Mouse (Mus musculus) heart, embryonic 10.5 days (tissue): ENCODE results near the gene Fxyd5. TPM values are rescaled to one million over a fixed set of nuclear protein-coding genes. Genes with fewer than 3 reads are reported as not detected.

ENCODE experiments used
- DNase-seq: peaks from one replicate; pipeline ENCODE4 v3.0.0-alpha.2; 2017; ENCODE audit warnings: low spot score
- H3K27ac ChIP-seq: fragments of 300-500 bp; sonication (generic); 2 replicates; pipeline ENCODE4 v1.5.1; 2016; ENCODE audit warnings: mild to moderate bottlenecking
- H3K27me3 ChIP-seq: fragments of 300-500 bp; sonication (generic); 2 replicates; pipeline ENCODE4 v1.6.1; 2016; ENCODE audit warnings: mild to moderate bottlenecking; ENCODE audit not compliant: poor library complexity, insufficient read depth, severe bottlenecking
- H3K36me3 ChIP-seq: fragments of 300-500 bp; sonication (generic); 2 replicates; pipeline ENCODE4 v1.6.1; 2016; ENCODE audit warnings: mild to moderate bottlenecking, moderate library complexity
- H3K4me1 ChIP-seq: fragments of 300-500 bp; sonication (generic); 2 replicates; pipeline ENCODE4 v1.6.1; 2016; ENCODE audit warnings: mild to moderate bottlenecking
- H3K4me3 ChIP-seq: fragments of 300-500 bp; sonication (generic); 2 replicates; pipeline ENCODE4 v1.5.1; 2016; ENCODE audit warnings: mild to moderate bottlenecking, moderate library complexity
- H3K9me3 ChIP-seq: fragments of 300-500 bp; sonication (generic); 2 replicates; pipeline ENCODE4 v1.6.1; 2016; ENCODE audit warnings: mild to moderate bottlenecking, moderate library complexity
- WGBS: fragments of 180-500 bp; shearing (Covaris S2); methylation state at CpG from one replicate; pipeline ENCODE4 v1.1.7; 2016; 5-methylcytosine and 5-hydroxymethylcytosine counted together
- polyA plus RNA-seq: library from polyadenylated mRNA; unstranded; fragments of >200 nt; fragmentation: Nextera tagmentation; extraction: Ambion mirVana; gene quantifications from 2 replicates; pipeline ENCODE4 v1.2.1, GENCODE M21; 2016

The Fxyd5 gene
- polyA plus RNA-seq, 1 experiment from 2014 or later, result 24.3 TPM

DNA sequence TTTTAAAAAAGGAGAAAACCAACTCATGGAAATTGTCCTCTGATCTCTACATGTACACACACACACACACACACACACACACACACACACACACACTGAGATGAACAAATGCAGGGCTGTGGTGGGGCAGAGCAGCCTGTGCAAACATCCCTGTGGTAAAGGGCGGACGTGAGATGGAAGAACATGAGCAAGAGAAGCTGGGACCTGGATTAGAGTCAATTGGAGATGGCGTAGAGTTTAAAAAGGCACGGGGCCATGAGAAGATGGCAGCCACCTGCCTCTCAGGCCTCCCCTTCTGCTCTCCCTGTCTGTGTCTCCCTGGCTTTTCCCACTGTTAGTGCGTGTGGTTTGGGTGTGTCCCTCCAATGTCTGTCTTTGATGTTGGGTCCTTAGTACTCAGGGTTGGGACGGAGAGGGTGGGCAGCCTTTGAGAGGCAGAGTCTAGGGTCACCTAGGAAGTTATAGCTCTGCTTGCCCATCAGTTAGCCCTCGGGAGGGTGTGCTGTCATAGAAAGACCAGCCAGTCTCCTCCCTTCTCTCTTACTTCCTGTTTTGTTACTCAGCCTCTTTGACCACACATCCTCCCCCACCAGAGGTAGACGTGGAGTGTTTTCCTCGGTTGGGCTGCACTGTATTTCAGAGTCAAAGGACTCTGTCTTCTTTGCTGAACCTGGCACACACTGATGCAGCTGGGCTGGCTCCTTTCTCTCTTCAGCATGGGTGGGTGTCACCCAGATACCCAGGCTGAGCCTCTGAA, 8.7 kb downstream of the Fxyd5 start:
- Histone ChIP-seq H3K27ac (no peak overlapping the region), H3K9me3 (no peaks in the 10 kb centered on the region), H3K36me3 (no peaks in the 10 kb centered on the region), H3K4me1 (no peaks in the 10 kb centered on the region), H3K4me3 (no peak overlapping the region), H3K27me3 (no peaks in the 10 kb centered on the region)
- DNase-seq, result no peak
- 53% methylated on average over 9 of the region's 9 CpGs for WGBS

DNA sequence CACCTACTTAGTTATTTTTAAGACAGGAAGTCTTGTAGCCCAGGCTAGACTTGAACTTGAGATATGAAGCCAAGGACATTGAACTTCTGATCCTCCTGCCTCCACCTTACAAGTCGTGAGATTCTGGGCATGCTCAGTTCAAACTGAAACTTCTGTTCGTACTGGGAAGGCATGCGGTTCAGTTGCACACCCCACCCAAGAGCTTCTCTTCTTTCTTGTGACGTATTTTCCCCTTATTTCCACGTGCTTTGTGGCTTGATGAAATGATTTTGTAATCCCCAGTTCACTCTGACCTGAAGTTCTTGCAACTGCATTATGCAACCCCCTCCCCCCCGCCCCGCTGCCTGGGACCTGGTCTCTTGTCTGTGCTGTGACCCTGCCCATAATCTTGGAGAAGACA, 10.6 kb downstream of the Fxyd5 start:
- H3K9me3 ChIP-seq, result no peaks in the 10 kb centered on the region
- WGBS, result 74% methylated on average over 7 of the region's 7 CpGs
- H3K36me3 ChIP-seq, result no peaks in the 10 kb centered on the region

DNA sequence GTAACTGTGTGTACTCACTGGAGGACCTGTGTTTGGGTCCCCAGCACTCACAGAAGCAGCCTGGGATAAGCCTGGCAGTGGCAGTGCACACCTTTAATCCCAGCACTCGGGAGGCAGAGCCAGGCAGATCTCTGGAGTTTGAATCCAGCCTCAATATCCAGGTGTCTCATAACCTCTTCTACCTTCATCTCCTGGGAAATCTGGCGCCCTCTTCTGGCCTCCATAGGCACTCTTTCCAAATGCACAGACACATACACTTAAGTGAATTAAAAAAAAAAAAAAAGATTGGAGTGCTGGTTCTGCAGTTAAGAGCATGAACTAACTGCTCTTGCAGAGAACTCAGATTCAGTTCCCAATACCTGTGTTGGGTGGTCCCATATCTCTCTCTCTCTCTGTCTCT, 11.6 kb downstream of the Fxyd5 start:
- Histone ChIP-seq H3K27me3 (no peaks in the 10 kb centered on the region), H3K9me3 (no peaks in the 10 kb centered on the region), H3K27ac (no peak overlapping the region), H3K36me3 (no peaks in the 10 kb centered on the region), H3K4me1 (no peaks in the 10 kb centered on the region), H3K4me3 (no peak overlapping the region)
- DNase-seq, result no peak
- WGBS, result 46% methylated on average over 2 of the region's 2 CpGs

More for the DNA sequence above, 10.6 kb downstream of the Fxyd5 start:
- Histone ChIP-seq H3K4me3 (no peak overlapping the region), H3K4me1 (no peaks in the 10 kb centered on the region), H3K27me3 (no peaks in the 10 kb centered on the region), H3K27ac (no peak overlapping the region)
- DNase-seq, result no peak

DNA sequence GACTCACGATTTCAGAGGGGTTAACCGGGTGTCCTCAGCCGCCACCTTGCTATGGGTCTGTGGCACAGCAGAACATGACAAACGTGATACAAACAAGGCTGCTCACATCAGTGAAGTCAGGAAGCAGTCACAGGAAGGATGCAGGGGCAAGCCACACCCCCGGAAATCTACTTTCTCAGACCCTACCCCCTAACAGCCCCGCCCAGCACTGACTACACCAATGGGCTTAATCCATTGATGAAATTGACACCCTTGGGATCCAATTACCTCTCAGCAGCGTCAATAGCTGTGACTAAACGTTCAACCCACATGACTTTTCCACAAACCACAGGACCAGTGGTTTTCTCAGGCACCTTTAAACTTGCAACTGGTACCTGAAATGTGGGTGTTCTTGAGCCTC, 13.7 kb downstream of the Fxyd5 start:
- DNase-seq, result no peak
- H3K4me1 ChIP-seq, result no peaks in the 10 kb centered on the region
- H3K36me3 ChIP-seq, result no peaks in the 10 kb centered on the region
- 70% methylated on average over 8 of the region's 8 CpGs for WGBS
- H3K9me3 ChIP-seq, result no peaks in the 10 kb centered on the region
- no peak overlapping the region for H3K27ac ChIP-seq
- H3K27me3 ChIP-seq, result no peaks in the 10 kb centered on the region
- H3K4me3 ChIP-seq, result no peak overlapping the region

DNA sequence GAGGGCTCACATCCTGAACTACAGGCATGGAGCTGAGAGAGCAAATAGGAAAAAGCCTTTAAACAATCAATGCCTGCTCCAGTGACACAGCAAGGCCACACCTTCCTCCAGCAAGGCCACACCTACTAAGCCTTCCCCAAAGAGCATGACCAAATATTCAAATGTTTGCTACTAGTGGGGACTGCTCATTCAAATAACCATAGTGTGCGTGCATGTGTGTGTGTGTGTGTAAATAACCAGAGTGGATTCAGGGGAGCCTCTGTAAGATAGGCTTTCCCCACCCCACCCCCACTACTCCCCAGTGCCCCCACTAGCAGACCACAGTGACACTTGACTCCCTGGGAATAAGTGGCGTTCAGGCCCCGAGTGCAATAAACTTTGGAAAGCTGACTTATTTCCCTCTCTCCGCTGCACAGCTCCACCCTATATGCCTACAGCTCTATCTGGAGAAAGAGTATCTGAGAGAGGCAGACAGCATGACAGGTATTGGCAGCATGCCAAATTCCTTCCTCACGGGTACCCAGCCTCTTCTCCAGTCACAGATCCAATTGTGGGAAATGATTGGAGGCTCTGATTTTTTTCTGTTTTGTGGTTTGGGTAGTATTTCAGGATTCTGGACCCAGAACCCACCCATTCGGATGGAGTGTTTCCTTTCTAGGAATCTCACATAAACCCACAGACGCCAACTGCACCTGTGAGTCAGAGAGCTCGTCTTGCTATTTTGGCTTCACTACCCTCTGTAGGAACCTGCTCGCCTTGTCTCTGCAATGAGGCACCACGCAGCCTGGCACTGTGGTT, 25.0 kb downstream of the Fxyd5 start:
- Histone ChIP-seq H3K9me3 (no peaks in the 10 kb centered on the region), H3K36me3 (no peaks in the 10 kb centered on the region), H3K27me3 (no peaks in the 10 kb centered on the region), H3K4me1 (peaks cover 17% of the 10 kb centered on the region), H3K27ac (no peak overlapping the region), H3K4me3 (no peak overlapping the region)
- no peak for DNase-seq
- 48% methylated on average over 10 of the region's 10 CpGs for WGBS

DNA sequence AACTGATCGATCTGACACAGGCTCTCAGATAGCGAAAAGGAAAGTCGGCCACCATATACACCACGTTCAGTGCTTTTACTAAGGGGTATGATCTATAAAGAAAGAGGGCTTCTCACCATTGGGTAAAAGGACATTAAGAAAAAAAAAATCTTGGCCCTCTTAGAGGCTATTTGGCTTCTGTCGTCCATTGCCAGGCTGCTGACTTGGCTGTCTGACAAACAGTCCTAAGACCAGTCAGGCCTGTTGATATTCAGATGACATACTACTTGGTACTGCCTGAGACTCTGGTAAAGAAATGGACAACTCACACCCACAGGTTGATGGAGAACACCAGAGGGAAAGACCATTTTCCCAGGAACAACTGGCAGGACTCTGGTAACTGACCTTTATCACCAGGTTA, 29.3 kb downstream of the Fxyd5 start:
- no peaks in the 10 kb centered on the region for H3K36me3 ChIP-seq
- no peak overlapping the region for H3K27ac ChIP-seq
- no peak overlapping the region for H3K4me3 ChIP-seq
- 84% methylated on average over 5 of the region's 5 CpGs for WGBS
- H3K4me1 ChIP-seq, result peaks cover 17% of the 10 kb centered on the region
- no peaks in the 10 kb centered on the region for H3K9me3 ChIP-seq
- no peak for DNase-seq
- H3K27me3 ChIP-seq, result no peaks in the 10 kb centered on the region

DNA sequence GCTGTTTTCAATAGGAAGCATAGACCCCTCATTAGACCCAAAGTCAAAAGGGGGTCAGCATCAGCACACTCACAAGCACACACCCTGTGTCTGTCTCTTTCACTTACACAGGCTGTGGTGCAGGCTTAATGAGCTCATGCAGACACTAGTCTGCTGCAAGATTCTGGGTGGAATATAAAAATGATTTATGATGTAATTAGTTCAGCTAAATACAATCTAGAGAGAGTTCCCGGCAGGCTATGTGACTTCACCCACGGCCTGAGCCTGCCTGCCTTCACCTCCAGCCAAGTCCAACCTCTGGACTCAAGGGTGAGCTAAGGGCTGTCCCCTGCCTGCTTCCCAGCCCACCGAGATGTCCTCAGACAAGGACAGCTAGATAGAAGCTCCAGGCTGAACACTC, 33.4 kb downstream of the Fxyd5 start:
- H3K27ac ChIP-seq, result no peak overlapping the region
- no peak overlapping the region for H3K4me3 ChIP-seq
- no peak for DNase-seq
- H3K36me3 ChIP-seq, result no peaks in the 10 kb centered on the region
- H3K4me1 ChIP-seq, result no peaks in the 10 kb centered on the region
- H3K27me3 ChIP-seq, result no peaks in the 10 kb centered on the region
- H3K9me3 ChIP-seq, result no peaks in the 10 kb centered on the region
- WGBS, result 86% methylated on average over 3 of the region's 3 CpGs

DNA sequence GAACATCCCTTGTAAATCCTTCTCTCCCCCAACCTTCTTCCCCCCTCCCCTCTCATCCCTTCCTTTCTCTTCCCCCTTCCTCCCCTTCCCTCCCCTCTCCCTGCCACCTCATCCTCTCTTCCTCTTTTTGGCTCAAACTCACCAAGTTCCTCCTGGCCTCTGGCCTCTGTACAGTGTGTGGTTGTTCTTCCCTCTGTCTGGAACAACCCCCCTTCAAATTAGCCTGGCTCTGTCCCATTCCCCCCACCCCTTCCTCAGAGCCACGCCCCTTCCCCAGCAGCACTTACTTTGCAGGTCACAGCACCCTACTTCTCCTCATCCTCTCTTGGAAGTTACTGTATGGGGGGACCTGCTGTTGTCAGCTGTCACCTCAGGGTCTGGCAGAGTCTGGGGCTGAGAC, 34.1 kb downstream of the Fxyd5 start:
- no peak for DNase-seq
- WGBS, result 54% methylated on average over 1 of the region's 1 CpGs
- H3K9me3 ChIP-seq, result no peaks in the 10 kb centered on the region
- H3K27me3 ChIP-seq, result no peaks in the 10 kb centered on the region
- H3K4me3 ChIP-seq, result no peak overlapping the region
- no peaks in the 10 kb centered on the region for H3K4me1 ChIP-seq
- no peaks in the 10 kb centered on the region for H3K36me3 ChIP-seq
- H3K27ac ChIP-seq, result no peak overlapping the region

DNA sequence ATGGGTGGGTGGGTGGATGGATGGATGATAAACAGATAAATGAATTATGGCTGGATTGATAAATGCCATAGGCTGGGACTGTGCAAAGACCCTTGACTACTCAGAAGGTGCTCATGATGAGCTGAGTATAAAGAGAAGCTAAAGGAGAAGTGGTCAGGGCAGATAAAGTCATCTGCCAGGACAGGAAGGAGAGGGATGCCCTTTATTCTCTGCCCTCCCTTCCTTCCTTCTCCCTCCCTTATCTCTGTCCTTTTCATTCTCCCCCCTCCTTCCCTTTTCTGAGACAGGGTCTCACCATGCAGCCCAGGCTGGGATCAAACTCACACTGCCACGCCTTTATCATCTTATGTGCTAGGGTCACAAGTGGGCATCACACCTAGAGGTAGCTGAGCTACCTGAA, 34.5 kb downstream of the Fxyd5 start:
- Histone ChIP-seq H3K9me3 (no peaks in the 10 kb centered on the region), H3K27ac (no peak overlapping the region), H3K4me3 (no peak overlapping the region), H3K36me3 (no peaks in the 10 kb centered on the region), H3K27me3 (no peaks in the 10 kb centered on the region), H3K4me1 (no peaks in the 10 kb centered on the region)
- 64% methylated on average over 1 of the region's 1 CpGs for WGBS
- DNase-seq, result no peak

DNA sequence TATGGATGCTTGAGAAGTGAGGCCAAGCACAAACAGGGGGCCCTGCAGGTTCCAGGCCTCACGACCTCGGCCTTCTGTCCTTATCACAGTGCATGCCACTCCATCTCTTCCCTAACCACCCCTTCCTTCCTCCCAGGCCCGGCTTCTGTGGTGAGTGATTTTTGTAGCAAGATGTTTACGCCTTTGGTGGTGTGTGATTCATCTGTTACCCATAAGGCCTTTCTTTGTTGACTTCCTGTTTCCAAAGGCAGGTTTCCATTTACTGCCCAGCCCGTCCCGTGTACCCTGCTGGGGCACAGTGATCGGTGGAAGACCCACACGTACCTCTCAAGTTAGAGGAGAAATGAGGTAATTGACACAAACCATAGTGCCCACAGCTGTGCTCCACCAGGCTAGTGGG, 39.6 kb downstream of the Fxyd5 start:
- peaks cover 11% of the 10 kb centered on the region for H3K4me1 ChIP-seq
- no peaks in the 10 kb centered on the region for H3K9me3 ChIP-seq
- WGBS, result 55% methylated on average over 8 of the region's 8 CpGs
- H3K27me3 ChIP-seq, result no peaks in the 10 kb centered on the region
- no peaks in the 10 kb centered on the region for H3K36me3 ChIP-seq
- H3K4me3 ChIP-seq, result no peak overlapping the region
- H3K27ac ChIP-seq, result no peak overlapping the region
- no peak for DNase-seq

DNA sequence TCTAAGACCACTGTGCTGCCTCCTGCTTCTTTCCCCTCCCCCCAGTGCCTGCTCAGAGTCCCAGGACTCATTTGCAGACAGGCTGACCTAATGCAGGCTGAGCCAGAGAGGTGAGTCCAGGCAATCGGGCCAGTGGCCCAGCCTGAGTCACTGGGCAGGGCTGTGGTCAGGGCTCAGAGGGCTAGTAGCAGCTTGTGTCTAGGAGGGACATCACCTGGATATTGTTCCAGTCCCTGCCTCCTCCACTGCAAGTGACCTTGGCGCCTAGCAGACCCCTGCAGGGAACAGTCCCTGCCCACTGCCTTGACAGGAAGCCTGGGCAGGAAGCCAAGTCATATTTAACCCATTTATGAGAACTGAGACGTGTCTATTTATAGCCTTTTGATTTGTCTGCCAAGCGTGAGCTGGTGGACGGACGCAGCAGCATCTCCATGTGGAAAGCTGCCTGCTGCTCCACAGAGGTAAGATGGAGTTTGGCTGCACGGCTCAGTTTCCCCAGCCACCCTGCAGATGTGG, 41.7 kb downstream of the Fxyd5 start:
- peak overlapping the region; percentile 24; the same call in 1 of the 2 replicates for H3K4me3 ChIP-seq
- 24% methylated on average over 7 of the region's 7 CpGs for WGBS
- no peak for DNase-seq
- H3K9me3 ChIP-seq, result peaks cover 4% of the 10 kb centered on the region; the same call in 1 of the 2 replicates
- H3K36me3 ChIP-seq, result no peaks in the 10 kb centered on the region
- no peaks in the 10 kb centered on the region for H3K27me3 ChIP-seq
- peaks cover 11% of the 10 kb centered on the region for H3K4me1 ChIP-seq
- peak overlapping the region; percentile 80; the same call in 1 of the 2 replicates for H3K27ac ChIP-seq

DNA sequence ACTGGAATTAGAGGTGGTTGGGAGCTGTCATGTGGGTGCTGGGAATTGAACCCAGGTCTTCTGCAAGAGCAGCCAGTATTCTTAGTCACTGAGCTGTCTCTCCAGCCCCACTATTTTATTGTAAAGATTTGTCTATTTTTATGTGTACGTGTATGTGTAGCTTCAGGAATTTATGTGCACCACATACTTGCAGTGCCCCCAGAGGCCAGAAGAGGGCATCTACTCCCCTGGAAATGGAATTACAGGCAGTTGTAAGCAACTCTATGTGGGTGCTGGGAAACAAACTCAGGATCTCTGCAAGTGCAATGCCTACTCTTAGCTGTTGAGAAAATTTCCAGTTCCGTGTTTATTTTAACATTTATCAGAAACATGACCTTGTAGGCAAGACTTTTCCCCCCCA, 45.8 kb downstream of the Fxyd5 start:
- WGBS, result 92% methylated on average over 2 of the region's 2 CpGs
- no peak for DNase-seq
- Histone ChIP-seq H3K9me3 (peaks cover 4% of the 10 kb centered on the region; the same call in 1 of the 2 replicates), H3K36me3 (no peaks in the 10 kb centered on the region), H3K27me3 (no peaks in the 10 kb centered on the region), H3K4me3 (no peak overlapping the region), H3K27ac (no peak overlapping the region), H3K4me1 (peaks cover 21% of the 10 kb centered on the region)

DNA sequence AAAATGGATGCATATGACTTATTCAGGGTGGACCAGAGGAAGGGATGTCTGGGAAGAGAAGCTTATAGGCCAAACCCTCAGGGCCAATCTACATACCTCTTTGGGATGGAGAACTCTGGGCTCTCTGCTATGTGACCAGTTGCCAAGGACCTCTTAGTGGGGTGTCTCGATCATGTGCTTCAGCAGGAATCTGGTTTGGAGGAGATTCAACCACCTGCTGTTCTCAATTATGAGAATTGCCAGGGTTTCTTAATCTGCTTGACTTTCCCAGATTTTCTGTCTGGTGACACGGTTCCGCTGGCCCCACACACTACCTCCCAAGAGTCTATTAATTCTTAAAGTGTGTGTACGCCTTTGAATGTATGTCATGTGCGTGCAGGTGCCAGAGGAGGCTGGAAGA, 48.3 kb downstream of the Fxyd5 start:
- no peak for DNase-seq
- peaks cover 4% of the 10 kb centered on the region; the same call in 1 of the 2 replicates for H3K9me3 ChIP-seq
- H3K4me1 ChIP-seq, result peaks cover 9% of the 10 kb centered on the region
- H3K4me3 ChIP-seq, result no peak overlapping the region
- no peaks in the 10 kb centered on the region for H3K36me3 ChIP-seq
- 87% methylated on average over 5 of the region's 5 CpGs for WGBS
- H3K27ac ChIP-seq, result no peak overlapping the region
- no peaks in the 10 kb centered on the region for H3K27me3 ChIP-seq
